Mouse (Mus musculus) kidney, embryonic 16.5 days (tissue): ENCODE measurements around the gene Hdc. TPM values are rescaled to one million over a fixed set of nuclear protein-coding genes. Genes with fewer than 3 reads are reported as not detected.
A peak's percentile ranks its signal among the peaks of the same experiment; 100 is the strongest.

Experiments used
- ATAC-seq: fragments of 200-750 bp; cut with Nextera tagmentation; 2 replicates; pipeline ENCODE4 v1.8.0; 2017; ENCODE audit warnings: moderate TSS enrichment; ENCODE audit not compliant: low FRiP score, low TSS enrichment
- H3K27ac ChIP-seq: fragments of 300-500 bp; sonication (generic); 2 replicates; pipeline ENCODE4 v1.5.1; 2014; ENCODE audit warnings: low read length
- H3K27me3 ChIP-seq: fragments of 300-500 bp; sonication (generic); 2 replicates; pipeline ENCODE4 v1.6.1; 2014; ENCODE audit warnings: low read length, control low read depth, mixed read lengths; ENCODE audit not compliant: insufficient read depth
- H3K36me3 ChIP-seq: fragments of 300-500 bp; sonication (generic); 2 replicates; pipeline ENCODE4 v1.6.1; 2014; ENCODE audit warnings: low read length, control low read depth, mixed read lengths; ENCODE audit not compliant: insufficient read depth
- H3K4me1 ChIP-seq: fragments of 300-500 bp; sonication (generic); 2 replicates; pipeline ENCODE4 v1.6.1; 2014; ENCODE audit warnings: low read length, control low read depth, mixed read lengths; ENCODE audit not compliant: insufficient read depth
- H3K4me2 ChIP-seq: fragments of 300-500 bp; sonication (generic); replicated peaks from 2 replicates; pipeline ENCODE4 v1.6.1; 2014; ENCODE audit warnings: low read depth, low read length
- H3K4me3 ChIP-seq: fragments of 300-500 bp; sonication (generic); 2 replicates; pipeline ENCODE4 v1.5.1; 2014; ENCODE audit warnings: mild to moderate bottlenecking, low read length
- H3K9ac ChIP-seq: fragments of 300-500 bp; sonication (generic); replicated peaks from 2 replicates; pipeline ENCODE4 v1.6.1; 2014; ENCODE audit warnings: low read length
- H3K9me3 ChIP-seq: fragments of 300-500 bp; sonication (generic); 2 replicates; pipeline ENCODE4 v1.6.1; 2016; ENCODE audit warnings: low read length, control low read depth
- WGBS: fragments of 180-500 bp; shearing (Covaris S2); extraction: QIAGEN DNeasy Blood & Tissue Kit; methylation state at CpG from one replicate; pipeline ENCODE4 v1.1.7; 2014; 5-methylcytosine and 5-hydroxymethylcytosine counted together
- polyA plus RNA-seq: library from polyadenylated mRNA; unstranded; fragments of >200 nt; fragmentation: Nextera tagmentation; extraction: Ambion mirVana; gene quantifications from 2 replicates; pipeline ENCODE4 v1.2.1, GENCODE M21; 2015

Gene Hdc
- polyA plus RNA-seq, 1 experiment from 2014 or later, result 129 TPM

GRCm38 (mm10) chr2:126563411-126564105 is 55.5 kb downstream of the Hdc start:
- no peaks in the 10 kb centered on the region for H3K9me3 ChIP-seq
- H3K9ac ChIP-seq, result no peak overlapping the region
- H3K36me3 ChIP-seq, result no peaks in the 10 kb centered on the region
- no peak overlapping the region for H3K4me2 ChIP-seq
- 63% methylated on average over 17 of the region's 17 CpGs for WGBS
- no peak for ATAC-seq
- H3K27ac ChIP-seq, result no peak overlapping the region
- no peaks in the 10 kb centered on the region for H3K4me1 ChIP-seq
- H3K27me3 ChIP-seq, result no peaks in the 10 kb centered on the region
- no peak overlapping the region for H3K4me3 ChIP-seq

- Histone ChIP-seq H3K4me2 (no peak overlapping the region), H3K9ac (no peak overlapping the region), H3K27ac (no peak overlapping the region), H3K36me3 (no peaks in the 10 kb centered on the region), H3K9me3 (no peaks in the 10 kb centered on the region), H3K4me3 (no peak overlapping the region), H3K4me1 (no peaks in the 10 kb centered on the region), H3K27me3 (0 out of 2 replicates have a peak, but pooled peaks cover 3% of the 10 kb centered on the region)
- no peak for ATAC-seq
- WGBS, result 84% methylated on average over 1 of the region's 1 CpGs
Observed at GRCm38 (mm10) chr2:126560094-126560493, 59.0 kb downstream of the Hdc start.

- WGBS, result 76% methylated on average over 5 of the region's 5 CpGs
- H3K27me3 ChIP-seq, result peaks cover 40% of the 10 kb centered on the region
Observed at GRCm38 (mm10) chr2:126555533-126555932, 63.6 kb downstream of the Hdc start.

DNA sequence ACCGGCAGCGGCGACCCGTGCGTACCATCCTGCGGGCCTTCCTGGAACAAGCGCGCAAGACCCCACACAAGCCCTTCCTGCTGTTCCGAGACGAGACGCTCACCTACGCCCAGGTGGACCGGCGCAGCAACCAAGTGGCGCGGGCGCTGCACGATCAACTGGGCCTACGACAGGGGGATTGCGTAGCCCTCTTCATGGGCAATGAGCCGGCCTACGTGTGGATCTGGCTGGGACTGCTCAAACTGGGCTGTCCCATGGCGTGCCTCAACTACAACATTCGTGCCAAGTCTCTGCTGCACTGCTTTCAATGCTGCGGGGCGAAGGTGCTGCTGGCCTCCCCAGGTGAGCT is 65.8 kb downstream of the Hdc start:
- no peak overlapping the region for H3K27ac ChIP-seq
- no peaks in the 10 kb centered on the region for H3K36me3 ChIP-seq
- peak overlapping the region; percentile 62 for H3K4me3 ChIP-seq
- H3K4me2 ChIP-seq, result peak overlapping the region; percentile 96
- H3K9me3 ChIP-seq, result no peaks in the 10 kb centered on the region
- ATAC-seq, result peak; percentile 78
- peak overlapping the region; percentile 65 for H3K9ac ChIP-seq
- 1% methylated on average over 26 of the region's 26 CpGs for WGBS
- H3K27me3 ChIP-seq, result peaks cover 40% of the 10 kb centered on the region
- H3K4me1 ChIP-seq, result peaks cover 3% of the 10 kb centered on the region; the same call in 1 of the 2 replicates

More at GRCm38 (mm10) chr2:126555533-126555932, 63.6 kb downstream of the Hdc start:
- Histone ChIP-seq H3K9me3 (no peaks in the 10 kb centered on the region), H3K36me3 (no peaks in the 10 kb centered on the region), H3K4me2 (no peak overlapping the region), H3K9ac (no peak overlapping the region), H3K27ac (no peak overlapping the region), H3K4me1 (peaks cover 3% of the 10 kb centered on the region; the same call in 1 of the 2 replicates), H3K4me3 (no peak overlapping the region)
- no peak for ATAC-seq

GRCm38 (mm10) chr2:126552357-126553290 is 66.5 kb downstream of the Hdc start, which contains the start of gene Slc27a2:
Slc27a2 (plus strand) TSS chr2:126552407.
- Histone ChIP-seq H3K27ac (no peak within 1 kb of the TSS), H3K4me3 (peak within 1 kb of the TSS; percentile 62), H3K36me3 (no peaks in the 10 kb centered on the region), H3K9ac (peak within 1 kb of the TSS; percentile 65), H3K9me3 (no peaks in the 10 kb centered on the region), H3K27me3 (peaks cover 40% of the 10 kb centered on the region), H3K4me2 (peak within 1 kb of the TSS; percentile 96), H3K4me1 (peaks cover 3% of the 10 kb centered on the region; the same call in 1 of the 2 replicates)
- 1% methylated on average over 59 of the region's 61 CpGs for WGBS
- peak; percentile 68 for ATAC-seq

GRCm38 (mm10) chr2:126551896-126552295 is 67.2 kb downstream of the Hdc start:
- Histone ChIP-seq H3K27me3 (peaks cover 40% of the 10 kb centered on the region), H3K4me3 (no peak overlapping the region), H3K4me2 (no peak overlapping the region), H3K36me3 (no peaks in the 10 kb centered on the region), H3K9ac (no peak overlapping the region), H3K4me1 (peaks cover 3% of the 10 kb centered on the region; the same call in 1 of the 2 replicates), H3K27ac (no peak overlapping the region), H3K9me3 (no peaks in the 10 kb centered on the region)
- ATAC-seq, result no peak
- 34% methylated on average over 5 of the region's 5 CpGs for WGBS

- WGBS, result 76% methylated on average over 8 of the region's 8 CpGs
- Histone ChIP-seq H3K4me2 (no peak overlapping the region), H3K4me1 (peaks cover 3% of the 10 kb centered on the region; the same call in 1 of the 2 replicates), H3K9me3 (no peaks in the 10 kb centered on the region), H3K27ac (no peak overlapping the region), H3K9ac (no peak overlapping the region), H3K4me3 (no peak overlapping the region), H3K27me3 (peaks cover 40% of the 10 kb centered on the region), H3K36me3 (no peaks in the 10 kb centered on the region)
- no peak for ATAC-seq
Observed at GRCm38 (mm10) chr2:126551244-126551890, 67.7 kb downstream of the Hdc start.

DNA sequence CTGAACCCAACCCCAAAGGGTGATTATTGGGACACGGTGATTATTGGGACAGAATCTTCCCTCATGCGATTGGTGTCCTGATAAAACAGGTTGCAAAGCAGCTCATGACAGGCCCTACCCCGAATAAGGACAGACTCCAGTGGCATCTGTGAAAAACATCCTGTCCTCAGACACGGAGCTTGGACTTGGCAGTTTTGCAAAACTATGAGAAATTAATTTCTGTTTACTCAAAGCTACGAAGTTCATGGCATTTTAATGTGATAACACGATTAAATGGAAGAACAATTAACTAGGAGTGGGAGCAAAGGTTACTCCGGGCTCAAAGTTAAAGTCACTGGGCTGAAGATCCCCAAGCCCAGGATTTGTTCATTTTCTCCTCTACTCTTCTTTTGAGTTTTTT is 69.4 kb downstream of the Hdc start:
- Histone ChIP-seq H3K36me3 (no peaks in the 10 kb centered on the region), H3K9ac (no peak overlapping the region), H3K27ac (no peak overlapping the region), H3K4me2 (no peak overlapping the region), H3K4me3 (no peak overlapping the region), H3K9me3 (no peaks in the 10 kb centered on the region), H3K4me1 (peaks cover 3% of the 10 kb centered on the region; the same call in 1 of the 2 replicates), H3K27me3 (peaks cover 37% of the 10 kb centered on the region)
- WGBS, result 79% methylated on average over 7 of the region's 7 CpGs
- no peak for ATAC-seq

GRCm38 (mm10) chr2:126546392-126546791 is 72.7 kb downstream of the Hdc start:
- Histone ChIP-seq H3K9me3 (no peaks in the 10 kb centered on the region), H3K4me3 (no peak overlapping the region), H3K27ac (no peak overlapping the region), H3K4me2 (no peak overlapping the region), H3K36me3 (no peaks in the 10 kb centered on the region), H3K4me1 (no peaks in the 10 kb centered on the region), H3K9ac (no peak overlapping the region), H3K27me3 (peaks cover 7% of the 10 kb centered on the region)
- WGBS, result 75% methylated on average over 3 of the region's 3 CpGs
- no peak for ATAC-seq
